Mouse (Mus musculus): ENCODE results near the gene Fcgr3. TPM values are rescaled to one million over a fixed set of nuclear protein-coding genes. Genes with fewer than 3 reads are reported as not detected.
"Not testable (repeated sequence)": the region's sequence is repeated elsewhere in the genome, so short reads cannot be mapped to it uniquely, and the experiment has no call there.

The Fcgr3 gene
- polyA plus RNA-seq, 1 experiment from 2014 or later = 4.3 TPM

GRCm38 (mm10) chr1:171066583-171066982, 1.8 kb upstream of the Fcgr3 start:
- not testable (repeated sequence) for H3K36me3 ChIP-seq (ENCODE audit: control insufficient read depth, insufficient read depth, low read length); H3K9ac ChIP-seq (ENCODE audit: low read length); H3K4me2 ChIP-seq (ENCODE audit: low read depth, low read length, severe bottlenecking); DNase-seq (ENCODE audit: low spot score); H3K4me3 ChIP-seq (ENCODE audit: low read depth, low read length); H3K4me1 ChIP-seq (replicated peaks; ENCODE audit: control insufficient read depth, insufficient read depth, low read length); H3K9me3 ChIP-seq (ENCODE audit: control insufficient read depth, low read length); H3K27ac ChIP-seq (ENCODE audit: low read depth, low read length)
- ATAC-seq (replicated peaks; ENCODE audit: low FRiP score) = peak; percentile 36
- peaks cover 29% of the 10 kb centered on the region for H3K27me3 ChIP-seq (ENCODE audit: control insufficient read depth, insufficient read depth, low read length)
- WGBS = 18% methylated on average over 2 of the region's 10 CpGs

DNA sequence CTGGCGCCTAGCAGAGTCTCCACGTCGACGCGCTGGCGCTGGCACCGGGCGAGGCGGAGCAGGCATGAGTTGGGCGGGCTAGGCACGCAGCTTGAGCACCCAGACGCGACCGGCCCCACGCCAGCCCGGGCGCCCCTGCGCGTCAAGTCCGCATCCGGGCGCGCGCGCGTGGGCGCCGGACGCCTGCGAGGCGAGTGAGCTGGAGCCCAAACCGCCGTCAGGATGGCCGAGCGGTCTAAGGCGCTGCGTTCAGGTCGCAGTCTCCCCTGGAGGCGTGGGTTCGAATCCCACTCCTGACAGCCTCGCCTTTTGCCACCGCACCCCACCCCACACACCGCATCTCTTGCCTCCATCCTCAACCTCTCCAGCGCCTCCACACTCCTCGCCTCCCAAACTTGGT, 1.0 kb upstream of the Fcgr3 start:
- not testable (repeated sequence) for DNase-seq (ENCODE audit: low spot score); H3K36me3 ChIP-seq (ENCODE audit: control insufficient read depth, insufficient read depth, low read length); H3K9ac ChIP-seq (ENCODE audit: low read length); H3K9me3 ChIP-seq (ENCODE audit: control insufficient read depth, low read length); H3K4me2 ChIP-seq (ENCODE audit: low read depth, low read length, severe bottlenecking); H3K4me1 ChIP-seq (replicated peaks; ENCODE audit: control insufficient read depth, insufficient read depth, low read length); H3K27ac ChIP-seq (ENCODE audit: low read depth, low read length)
- ATAC-seq (replicated peaks; ENCODE audit: low FRiP score) = peak; percentile 19
- peaks cover 26% of the 10 kb centered on the region for H3K27me3 ChIP-seq (ENCODE audit: control insufficient read depth, insufficient read depth, low read length)
- 5% methylated on average over 26 of the region's 45 CpGs for WGBS
- peak overlapping the region; percentile 21; the same call in 1 of the 2 replicates for H3K4me3 ChIP-seq (ENCODE audit: low read depth, low read length)

DNA sequence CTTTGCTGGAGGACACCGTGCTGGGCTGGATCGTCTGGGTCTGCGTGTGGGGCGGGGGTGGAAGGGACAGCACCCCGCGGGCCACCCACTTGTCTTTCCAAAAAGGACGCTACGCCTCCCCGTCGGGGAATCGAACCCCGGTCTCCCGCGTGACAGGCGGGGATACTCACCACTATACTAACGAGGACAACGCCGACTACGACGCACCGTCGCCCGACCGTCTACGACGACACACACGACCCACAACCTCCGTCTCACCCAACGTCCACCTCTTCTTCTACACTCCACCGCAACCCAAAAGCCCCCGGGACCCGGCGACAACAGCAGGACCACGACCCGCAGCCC, 480 bp upstream of the Fcgr3 start:
- not testable (repeated sequence) for H3K36me3 ChIP-seq (ENCODE audit: control insufficient read depth, insufficient read depth, low read length); H3K27ac ChIP-seq (ENCODE audit: low read depth, low read length); H3K9me3 ChIP-seq (ENCODE audit: control insufficient read depth, low read length); DNase-seq (ENCODE audit: low spot score); H3K4me1 ChIP-seq (replicated peaks; ENCODE audit: control insufficient read depth, insufficient read depth, low read length); H3K9ac ChIP-seq (ENCODE audit: low read length)
- peak overlapping the region; percentile 37; the same call in 1 of the 2 replicates for H3K4me2 ChIP-seq (ENCODE audit: low read depth, low read length, severe bottlenecking)
- H3K27me3 ChIP-seq (ENCODE audit: control insufficient read depth, insufficient read depth, low read length) = peaks cover 26% of the 10 kb centered on the region
- ATAC-seq (replicated peaks; ENCODE audit: low FRiP score) = peak; percentile 45
- peak overlapping the region; percentile 45 for H3K4me3 ChIP-seq (ENCODE audit: low read depth, low read length)
- WGBS = 0% methylated on average over 16 of the region's 35 CpGs

DNA sequence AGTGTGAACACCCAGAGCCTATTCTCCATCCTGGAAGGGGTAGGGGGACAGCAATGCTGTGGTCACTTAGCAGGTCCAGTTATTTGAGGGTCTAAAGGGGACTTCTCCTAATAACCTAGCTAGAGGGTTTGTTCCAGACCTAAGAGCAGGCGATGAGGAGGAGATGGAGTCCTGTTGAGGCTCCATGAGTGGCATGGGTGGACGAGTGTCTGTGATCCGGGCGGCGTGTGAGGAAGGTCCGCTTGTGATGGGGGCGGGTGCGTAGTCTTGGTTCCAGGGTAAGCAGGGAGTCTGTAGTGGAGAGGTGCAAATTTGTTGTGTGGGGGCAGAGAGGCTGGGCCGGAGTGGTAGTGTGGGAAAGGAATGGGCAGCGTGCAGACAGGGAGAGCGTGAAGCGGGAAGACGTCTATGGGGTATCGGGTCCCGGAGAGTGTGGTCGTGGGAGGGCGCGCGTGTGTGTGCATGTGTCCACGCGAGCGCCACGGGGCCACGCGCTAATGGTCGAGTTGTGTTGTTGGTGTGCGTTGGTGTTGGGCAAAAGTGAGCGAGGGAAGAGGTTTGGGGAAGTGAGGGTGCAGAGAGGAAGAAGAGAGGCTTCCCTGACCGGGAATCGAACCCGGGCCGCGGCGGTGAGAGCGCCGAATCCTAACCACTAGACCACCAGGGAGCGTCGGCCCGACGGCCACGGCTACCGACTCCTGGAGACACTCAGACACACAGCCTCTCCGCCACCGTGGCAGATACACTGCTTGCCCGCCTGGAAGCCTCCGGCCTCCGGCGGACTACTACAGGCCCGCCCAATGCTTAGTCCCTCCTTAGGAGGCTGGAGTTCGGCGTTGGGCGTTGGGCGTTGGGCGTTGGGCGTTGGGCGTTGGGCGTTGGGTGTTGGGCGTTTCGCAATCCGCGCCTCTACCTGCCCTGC, 905 bp downstream of the Fcgr3 start:
- peak overlapping the region; percentile 45 for H3K4me3 ChIP-seq (ENCODE audit: low read depth, low read length)
- H3K9ac ChIP-seq (ENCODE audit: low read length) = peak overlapping the region; percentile 39; the same call in 1 of the 2 replicates
- peak; percentile 78 for DNase-seq (ENCODE audit: low spot score)
- not testable (repeated sequence) for H3K36me3 ChIP-seq (ENCODE audit: control insufficient read depth, insufficient read depth, low read length); H3K27ac ChIP-seq (ENCODE audit: low read depth, low read length); H3K4me1 ChIP-seq (replicated peaks; ENCODE audit: control insufficient read depth, insufficient read depth, low read length); H3K9me3 ChIP-seq (ENCODE audit: control insufficient read depth, low read length)
- WGBS = 8% methylated on average over 37 of the region's 61 CpGs
- H3K27me3 ChIP-seq (ENCODE audit: control insufficient read depth, insufficient read depth, low read length) = peaks cover 18% of the 10 kb centered on the region
- peak overlapping the region; percentile 58 for H3K4me2 ChIP-seq (ENCODE audit: low read depth, low read length, severe bottlenecking)
- peak; percentile 81 for ATAC-seq (replicated peaks; ENCODE audit: low FRiP score)

DNA sequence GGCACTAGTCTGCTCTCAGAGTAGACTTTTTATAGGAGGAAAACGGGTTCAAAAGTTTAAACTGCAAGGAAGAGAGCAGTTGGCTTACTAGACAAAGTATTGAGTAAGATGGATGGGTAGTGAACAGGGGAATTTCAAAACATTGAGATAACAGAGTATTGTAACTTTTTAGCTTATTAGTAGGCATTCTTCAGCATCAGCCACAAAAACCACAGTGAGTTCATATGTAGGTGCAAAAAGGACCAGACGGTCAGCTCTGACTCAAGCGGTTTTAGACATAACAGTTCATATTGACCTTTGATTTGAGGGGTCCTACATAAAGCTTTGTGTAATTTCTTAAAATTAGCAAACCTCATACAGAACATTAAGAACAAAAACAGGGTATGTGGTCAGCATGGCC, 3.2 kb downstream of the Fcgr3 start:
- Histone ChIP-seq H3K9me3 (ENCODE audit: control insufficient read depth, low read length) (no peaks in the 10 kb centered on the region), H3K27ac (ENCODE audit: low read depth, low read length) (no peak overlapping the region), H3K4me3 (ENCODE audit: low read depth, low read length) (no peak overlapping the region), H3K4me1 (replicated peaks; ENCODE audit: control insufficient read depth, insufficient read depth, low read length) (peaks cover 4% of the 10 kb centered on the region), H3K9ac (ENCODE audit: low read length) (no peak overlapping the region), H3K27me3 (ENCODE audit: control insufficient read depth, insufficient read depth, low read length) (peaks cover 14% of the 10 kb centered on the region), H3K36me3 (ENCODE audit: control insufficient read depth, insufficient read depth, low read length) (no peaks in the 10 kb centered on the region), H3K4me2 (ENCODE audit: low read depth, low read length, severe bottlenecking) (no peak overlapping the region)
- DNase-seq (ENCODE audit: low spot score) (no peak), ATAC-seq (replicated peaks; ENCODE audit: low FRiP score) (no peak)
- WGBS = 94% methylated on average over 3 of the region's 3 CpGs

DNA sequence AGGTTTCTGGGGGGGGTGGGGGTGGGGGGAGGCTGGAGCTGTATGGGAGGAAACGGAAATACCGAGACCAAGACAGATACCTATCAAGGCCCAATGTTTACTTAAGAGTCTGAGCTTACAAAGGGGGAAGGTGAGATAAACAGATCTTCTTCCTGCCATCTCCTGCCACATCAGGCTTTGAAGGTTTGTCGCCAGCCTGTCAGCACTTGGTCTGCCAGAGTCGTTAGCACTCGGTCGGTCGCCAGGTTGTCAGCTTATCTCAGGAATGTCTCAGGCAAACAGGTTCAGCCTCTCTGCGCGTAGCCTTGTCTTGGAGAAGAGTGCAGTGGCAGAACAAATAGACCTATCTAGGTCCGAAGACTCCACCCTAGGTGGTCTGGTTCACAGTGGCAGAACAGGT, 4.3 kb downstream of the Fcgr3 start:
- Histone ChIP-seq H3K4me1 (replicated peaks; ENCODE audit: control insufficient read depth, insufficient read depth, low read length) (peaks cover 4% of the 10 kb centered on the region), H3K9ac (ENCODE audit: low read length) (no peak overlapping the region), H3K36me3 (ENCODE audit: control insufficient read depth, insufficient read depth, low read length) (no peaks in the 10 kb centered on the region), H3K4me2 (ENCODE audit: low read depth, low read length, severe bottlenecking) (no peak overlapping the region), H3K27ac (ENCODE audit: low read depth, low read length) (no peak overlapping the region), H3K9me3 (ENCODE audit: control insufficient read depth, low read length) (no peaks in the 10 kb centered on the region), H3K4me3 (ENCODE audit: low read depth, low read length) (no peak overlapping the region), H3K27me3 (ENCODE audit: control insufficient read depth, insufficient read depth, low read length) (peaks cover 12% of the 10 kb centered on the region)
- ATAC-seq (replicated peaks; ENCODE audit: low FRiP score) = no peak
- DNase-seq (ENCODE audit: low spot score) = no peak
- WGBS = 68% methylated on average over 10 of the region's 10 CpGs

DNA sequence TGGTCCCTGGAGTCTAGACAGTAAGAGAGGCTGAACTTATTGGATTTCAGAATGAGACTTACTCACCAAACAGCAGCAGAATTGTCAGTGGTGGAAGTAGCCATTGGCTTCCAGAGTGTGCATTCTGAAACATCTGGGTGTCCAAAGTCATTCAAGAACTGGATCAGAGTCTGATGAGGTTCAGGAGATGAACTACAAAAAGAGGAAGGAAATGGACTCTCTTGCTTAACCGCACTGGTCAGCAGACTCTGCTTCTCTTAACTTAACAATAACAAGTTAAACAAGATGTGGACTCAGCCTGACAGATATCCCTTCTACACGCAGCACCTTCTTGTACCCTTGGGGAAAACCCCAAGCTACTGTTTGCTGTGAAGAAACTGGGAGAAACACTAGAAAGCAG, 5.5 kb downstream of the Fcgr3 start:
- H3K4me2 ChIP-seq (ENCODE audit: low read depth, low read length, severe bottlenecking) = no peak overlapping the region
- no peaks in the 10 kb centered on the region for H3K9me3 ChIP-seq (ENCODE audit: control insufficient read depth, low read length)
- H3K36me3 ChIP-seq (ENCODE audit: control insufficient read depth, insufficient read depth, low read length) = no peaks in the 10 kb centered on the region
- H3K9ac ChIP-seq (ENCODE audit: low read length) = no peak overlapping the region
- H3K27me3 ChIP-seq (ENCODE audit: control insufficient read depth, insufficient read depth, low read length) = peaks cover 6% of the 10 kb centered on the region; the same call in 1 of the 2 replicates
- ATAC-seq (replicated peaks; ENCODE audit: low FRiP score) (no peak), DNase-seq (ENCODE audit: low spot score) (no peak)
- H3K4me3 ChIP-seq (ENCODE audit: low read depth, low read length) = no peak overlapping the region
- WGBS = 86% methylated on average over 2 of the region's 2 CpGs
- no peak overlapping the region for H3K27ac ChIP-seq (ENCODE audit: low read depth, low read length)
- 0 out of 2 replicates have a peak, but pooled peaks cover 2% of the 10 kb centered on the region for H3K4me1 ChIP-seq (replicated peaks; ENCODE audit: control insufficient read depth, insufficient read depth, low read length)

DNA sequence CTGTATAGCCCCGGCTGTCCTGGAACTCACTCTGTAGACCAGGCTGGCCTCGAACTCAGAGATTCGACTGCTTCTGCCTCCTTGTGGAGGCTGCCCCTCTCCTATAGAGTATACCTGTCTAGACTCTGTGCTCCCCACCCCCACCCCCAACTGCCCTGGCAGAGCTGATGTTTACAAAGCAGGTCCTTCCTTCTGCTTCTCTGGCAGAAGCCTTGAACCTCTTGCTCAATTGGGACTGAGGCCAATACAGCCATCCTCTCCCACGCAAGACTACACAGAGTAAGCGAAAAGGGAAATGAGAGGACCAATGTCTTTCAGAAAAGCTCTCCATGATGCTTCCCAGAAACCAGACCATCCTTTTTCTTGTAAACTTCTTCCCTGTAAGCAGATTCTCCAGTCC, 7.5 kb downstream of the Fcgr3 start:
- DNase-seq (ENCODE audit: low spot score) (no peak), ATAC-seq (replicated peaks; ENCODE audit: low FRiP score) (no peak)
- H3K9me3 ChIP-seq (ENCODE audit: control insufficient read depth, low read length) = no peaks in the 10 kb centered on the region
- no peak overlapping the region for H3K9ac ChIP-seq (ENCODE audit: low read length)
- H3K4me3 ChIP-seq (ENCODE audit: low read depth, low read length) = no peak overlapping the region
- no peaks in the 10 kb centered on the region for H3K27me3 ChIP-seq (ENCODE audit: control insufficient read depth, insufficient read depth, low read length)
- H3K27ac ChIP-seq (ENCODE audit: low read depth, low read length) = no peak overlapping the region
- no peaks in the 10 kb centered on the region for H3K4me1 ChIP-seq (replicated peaks; ENCODE audit: control insufficient read depth, insufficient read depth, low read length)
- WGBS = 87% methylated on average over 5 of the region's 5 CpGs
- H3K36me3 ChIP-seq (ENCODE audit: control insufficient read depth, insufficient read depth, low read length) = no peaks in the 10 kb centered on the region
- H3K4me2 ChIP-seq (ENCODE audit: low read depth, low read length, severe bottlenecking) = no peak overlapping the region

DNA sequence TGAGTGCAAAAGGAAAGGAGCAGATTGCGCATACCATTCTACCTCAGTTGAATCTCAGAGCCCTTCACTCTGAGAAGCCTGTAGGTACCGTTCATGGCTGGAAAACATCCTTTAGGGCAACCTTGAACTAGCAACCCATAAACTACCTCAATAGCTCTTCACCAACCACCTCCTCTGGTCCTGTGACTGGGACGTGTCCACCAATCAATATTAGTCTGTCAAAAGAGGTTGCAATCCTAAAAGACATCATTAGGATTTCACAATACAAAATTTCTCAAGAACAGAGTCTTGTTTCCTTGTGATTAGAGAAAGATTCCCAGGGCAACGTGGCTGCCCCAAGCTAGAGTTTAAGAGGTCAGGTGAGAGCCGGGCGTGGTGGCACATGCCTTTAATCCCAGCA, 11.4 kb downstream of the Fcgr3 start:
- no peaks in the 10 kb centered on the region for H3K9me3 ChIP-seq (ENCODE audit: control insufficient read depth, low read length)
- H3K9ac ChIP-seq (ENCODE audit: low read length) = no peak overlapping the region
- no peak for DNase-seq (ENCODE audit: low spot score)
- no peak overlapping the region for H3K27ac ChIP-seq (ENCODE audit: low read depth, low read length)
- no peaks in the 10 kb centered on the region for H3K4me1 ChIP-seq (replicated peaks; ENCODE audit: control insufficient read depth, insufficient read depth, low read length)
- H3K4me3 ChIP-seq (ENCODE audit: low read depth, low read length) = no peak overlapping the region
- no peaks in the 10 kb centered on the region for H3K36me3 ChIP-seq (ENCODE audit: control insufficient read depth, insufficient read depth, low read length)
- no peak for ATAC-seq (replicated peaks; ENCODE audit: low FRiP score)
- WGBS = 88% methylated on average over 6 of the region's 6 CpGs
- H3K4me2 ChIP-seq (ENCODE audit: low read depth, low read length, severe bottlenecking) = no peak overlapping the region
- no peaks in the 10 kb centered on the region for H3K27me3 ChIP-seq (ENCODE audit: control insufficient read depth, insufficient read depth, low read length)
